Mouse (Mus musculus) megakaryocyte, embryonic 14.5 days (primary cell): Measurements from ENCODE around the gene Cish.

Experiments used
- FLI1 ChIP-seq: IDR thresholded peaks from 2 replicates; pipeline ENCODE4 v1.6.1; 2012; ENCODE audit warnings: low read length, inconsistent platforms, mixed read lengths
- GATA1 ChIP-seq: IDR thresholded peaks from 3 replicates; pipeline ENCODE4 v1.6.1; 2012; ENCODE audit warnings: mixed read lengths, low read length, inconsistent platforms, borderline replicate concordance

- no peak for TF ChIP-seq GATA1
- TF ChIP-seq FLI1, result no peak
Observed at GRCm38 (mm10) chr9:107347586-107348183, 51.9 kb downstream of the Cish start.
